Mouse (Mus musculus) heart, embryonic 12.5 days (tissue): ENCODE results near the gene Efcab9. TPM values are rescaled to one million over a fixed set of nuclear protein-coding genes. Genes with fewer than 3 reads are reported as not detected.
"Not testable (repeated sequence)": the region's sequence is repeated elsewhere in the genome, so short reads cannot be mapped to it uniquely, and the experiment has no call there.

Experiments used
- ATAC-seq: fragments of 200-750 bp; cut with Nextera tagmentation; 2 replicates; pipeline ENCODE4 v1.8.0; 2017; ENCODE audit warnings: moderate TSS enrichment, moderate library complexity; ENCODE audit not compliant: insufficient number of reproducible peaks, low FRiP score
- H3K27ac ChIP-seq: fragments of 300-500 bp; sonication (generic); 2 replicates; pipeline ENCODE4 v1.5.1; 2016; ENCODE audit warnings: mild to moderate bottlenecking, moderate library complexity; ENCODE audit not compliant: poor library complexity, severe bottlenecking
- H3K27me3 ChIP-seq: fragments of 300-500 bp; sonication (generic); replicated peaks from 2 replicates; pipeline ENCODE4 v1.6.1; 2016; ENCODE audit warnings: mild to moderate bottlenecking, moderate library complexity
- H3K36me3 ChIP-seq: fragments of 300-500 bp; sonication (generic); 2 replicates; pipeline ENCODE4 v1.6.1; 2016; ENCODE audit warnings: mild to moderate bottlenecking, moderate library complexity
- H3K4me1 ChIP-seq: fragments of 300-500 bp; sonication (generic); replicated peaks from 2 replicates; pipeline ENCODE4 v1.6.1; 2016; ENCODE audit warnings: mild to moderate bottlenecking
- H3K4me2 ChIP-seq: fragments of 300-500 bp; sonication (generic); 2 replicates; pipeline ENCODE4 v1.6.1; 2016; ENCODE audit warnings: mild to moderate bottlenecking, moderate library complexity
- H3K4me3 ChIP-seq: fragments of 300-500 bp; sonication (generic); 2 replicates; pipeline ENCODE4 v1.5.1; 2016; ENCODE audit warnings: mild to moderate bottlenecking
- H3K9ac ChIP-seq: fragments of 300-500 bp; sonication (generic); 2 replicates; pipeline ENCODE4 v1.6.1; 2016; ENCODE audit warnings: mild to moderate bottlenecking, moderate library complexity
- H3K9me3 ChIP-seq: fragments of 300-500 bp; sonication (generic); replicated peaks from 2 replicates; pipeline ENCODE4 v1.6.1; 2016; ENCODE audit warnings: mild to moderate bottlenecking, moderate library complexity
- WGBS: fragments of 180-500 bp; shearing (Covaris S2); methylation state at CpG from one replicate; pipeline ENCODE4 v1.1.7; 2016; 5-methylcytosine and 5-hydroxymethylcytosine counted together
- polyA plus RNA-seq: library from polyadenylated mRNA; unstranded; fragments of >200 nt; fragmentation: Nextera tagmentation; extraction: Ambion mirVana; gene quantifications from 2 replicates; pipeline ENCODE4 v1.2.1, GENCODE M21; 2016

Gene Efcab9
- polyA plus RNA-seq, 1 experiment from 2014 or later: 0.36 TPM

DNA sequence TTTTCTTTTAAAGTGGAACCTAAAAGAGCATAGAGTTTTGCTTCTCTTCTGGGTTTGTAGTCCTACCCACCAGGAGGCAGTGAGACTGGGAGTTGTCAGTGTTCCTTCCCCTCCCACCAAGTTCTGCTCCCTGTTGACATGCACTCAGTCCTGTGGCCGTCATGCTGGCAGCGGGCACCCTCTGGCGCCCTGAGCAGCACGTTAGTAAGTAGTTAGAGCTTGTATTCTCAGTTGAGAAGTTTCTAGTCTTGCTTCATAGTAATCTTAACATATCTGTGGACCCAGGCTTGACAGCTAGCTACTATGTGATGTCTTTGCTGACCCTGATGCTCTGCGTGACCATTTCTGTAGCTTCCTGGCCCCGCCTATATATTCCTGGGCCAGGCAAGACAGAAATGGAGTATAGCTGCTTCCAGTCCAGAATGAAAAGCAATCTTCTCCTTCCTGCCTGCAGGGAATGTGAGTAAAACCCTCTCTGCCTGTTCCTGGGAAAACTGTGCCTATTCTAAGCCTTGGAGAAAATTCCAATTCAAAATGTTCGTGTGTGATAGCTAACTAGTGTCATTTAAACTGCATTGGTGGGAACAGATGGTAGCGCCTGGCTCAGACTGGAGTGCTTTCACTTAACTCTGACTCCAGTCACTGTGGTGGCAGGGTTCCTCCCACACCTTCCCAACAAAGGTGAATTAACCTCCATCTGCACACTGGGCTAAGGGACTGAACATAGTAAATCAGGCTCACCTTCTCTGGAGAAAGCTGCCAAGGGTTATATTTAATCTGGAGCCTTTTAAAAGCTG lies 14.8 kb downstream of the Efcab9 start:
- Histone ChIP-seq H3K27me3 (no peaks in the 10 kb centered on the region), H3K27ac (no peak overlapping the region), H3K4me2 (no peak overlapping the region), H3K36me3 (peaks cover 30% of the 10 kb centered on the region), H3K9ac (no peak overlapping the region), H3K9me3 (no peaks in the 10 kb centered on the region), H3K4me1 (no peaks in the 10 kb centered on the region), H3K4me3 (no peak overlapping the region)
- no peak for ATAC-seq
- WGBS: 79% methylated on average over 8 of the region's 8 CpGs

DNA sequence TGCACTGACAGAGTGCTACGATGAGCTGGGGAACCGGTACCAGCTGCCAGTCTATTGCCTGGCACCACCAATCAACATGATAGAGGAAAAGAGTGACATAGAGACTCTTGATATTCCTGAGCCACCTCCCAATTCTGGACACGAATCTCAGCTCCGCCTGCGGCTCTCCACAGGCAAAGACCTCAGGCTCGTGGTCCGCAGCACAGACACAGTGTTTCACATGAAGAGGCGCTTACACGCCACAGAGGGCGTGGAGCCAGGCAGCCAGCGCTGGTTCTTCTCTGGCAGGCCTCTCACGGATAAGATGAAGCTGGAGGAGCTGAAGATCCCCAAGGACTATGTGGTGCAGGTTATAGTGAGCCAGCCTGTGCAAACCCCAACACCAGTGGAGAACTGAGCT lies 15.8 kb downstream of the Efcab9 start:
- Histone ChIP-seq H3K27ac (no peak overlapping the region), H3K27me3 (no peaks in the 10 kb centered on the region), H3K4me1 (peaks cover 5% of the 10 kb centered on the region; the same call in 1 of the 2 replicates), H3K9me3 (no peaks in the 10 kb centered on the region), H3K4me3 (no peak overlapping the region), H3K36me3 (peaks cover 30% of the 10 kb centered on the region), H3K4me2 (no peak overlapping the region), H3K9ac (no peak overlapping the region)
- 87% methylated on average over 12 of the region's 12 CpGs for WGBS
- ATAC-seq: no peak

DNA sequence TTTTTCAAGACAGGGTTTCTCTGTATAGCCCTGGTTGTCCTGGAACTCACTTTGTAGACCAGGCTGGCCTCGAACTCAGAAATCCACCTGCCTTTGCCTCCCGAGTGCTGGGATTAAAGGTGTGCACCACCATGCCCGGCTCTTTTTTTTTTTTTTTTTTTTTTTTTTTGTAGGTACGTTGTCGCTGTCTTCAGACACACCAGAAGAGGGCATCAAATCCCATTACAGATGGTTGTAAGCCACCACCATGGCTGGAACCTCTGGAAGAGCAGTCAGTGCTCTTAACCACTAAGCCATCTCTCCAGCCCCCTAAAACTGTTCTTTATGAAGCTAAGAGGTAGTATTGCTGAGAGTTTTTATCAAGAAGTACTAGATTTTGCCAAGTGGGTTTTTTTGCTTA lies 17.0 kb downstream of the Efcab9 start:
- H3K9ac ChIP-seq, H3K27ac ChIP-seq, H3K4me3 ChIP-seq, H3K9me3 ChIP-seq, H3K4me2 ChIP-seq, H3K27me3 ChIP-seq, H3K4me1 ChIP-seq, ATAC-seq: not testable (repeated sequence)
- WGBS: 85% methylated on average over 5 of the region's 5 CpGs
- peaks cover 23% of the 10 kb centered on the region for H3K36me3 ChIP-seq

DNA sequence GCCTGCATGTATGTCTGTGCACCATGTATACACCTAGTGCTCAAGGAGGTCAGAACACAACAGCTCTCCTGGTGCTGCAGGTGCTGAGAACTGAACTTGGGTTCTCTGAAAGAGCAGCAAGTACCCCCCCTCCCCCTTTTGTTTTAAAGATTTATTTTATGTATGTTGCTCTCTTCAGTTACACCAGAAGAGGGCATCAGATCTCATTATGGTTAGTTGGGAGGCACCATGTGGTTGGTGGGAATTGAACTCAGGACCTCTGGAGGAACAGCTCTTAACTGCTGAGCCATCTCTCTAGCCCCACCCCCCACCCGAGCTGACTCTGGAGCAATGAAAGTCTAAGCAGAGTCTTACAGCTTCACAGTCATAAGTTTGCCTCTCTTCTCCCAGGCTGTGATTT lies 21.0 kb downstream of the Efcab9 start:
- Histone ChIP-seq H3K36me3 (peaks cover 3% of the 10 kb centered on the region), H3K27ac (no peak overlapping the region), H3K9ac (no peak overlapping the region), H3K9me3 (no peaks in the 10 kb centered on the region), H3K4me2 (no peak overlapping the region), H3K4me1 (peaks cover 5% of the 10 kb centered on the region; the same call in 1 of the 2 replicates), H3K4me3 (no peak overlapping the region), H3K27me3 (no peaks in the 10 kb centered on the region)
- WGBS: 67% methylated on average over 1 of the region's 1 CpGs
- no peak for ATAC-seq

DNA sequence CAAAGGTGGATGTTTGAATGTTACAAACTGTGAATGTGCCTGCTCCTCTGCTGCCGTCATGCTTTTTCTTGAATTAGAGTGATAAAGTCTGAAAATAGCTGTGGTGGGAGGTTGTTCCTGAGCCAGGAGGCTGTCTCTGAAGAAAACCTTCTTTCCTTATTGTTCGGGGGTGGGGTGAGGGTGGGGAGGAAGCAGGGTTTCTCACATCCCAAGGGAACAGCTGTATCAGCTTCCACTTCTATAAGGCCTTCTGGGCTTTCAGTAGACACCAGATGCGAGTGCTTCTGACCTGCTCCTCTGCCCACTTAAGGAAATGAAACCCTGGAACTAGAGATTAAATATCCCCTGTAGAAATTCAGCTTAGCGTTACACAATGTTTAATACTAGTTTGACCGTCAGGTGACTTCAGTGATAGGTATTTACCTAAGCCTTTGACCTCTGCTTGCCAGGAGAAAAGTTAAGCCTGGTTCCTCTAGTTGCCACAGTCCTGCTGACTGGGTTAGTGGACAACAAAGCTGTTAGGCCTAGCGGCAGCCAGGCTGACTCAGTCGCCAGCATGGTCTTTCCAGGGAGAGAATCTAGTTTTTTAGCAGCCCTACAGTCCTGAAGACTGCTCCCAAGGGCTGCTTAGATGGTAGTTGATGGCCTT lies 26.7 kb downstream of the Efcab9 start:
- Histone ChIP-seq H3K4me3 (no peak overlapping the region), H3K9ac (0 out of 2 replicates have a peak overlapping the region, but pooled peaks have one; percentile 11), H3K4me1 (peaks cover 6% of the 10 kb centered on the region; the same call in 1 of the 2 replicates), H3K27me3 (no peaks in the 10 kb centered on the region), H3K36me3 (peaks cover 8% of the 10 kb centered on the region; the same call in 1 of the 2 replicates), H3K4me2 (no peak overlapping the region), H3K27ac (no peak overlapping the region), H3K9me3 (no peaks in the 10 kb centered on the region)
- WGBS: 63% methylated on average over 7 of the region's 7 CpGs
- no peak for ATAC-seq

DNA sequence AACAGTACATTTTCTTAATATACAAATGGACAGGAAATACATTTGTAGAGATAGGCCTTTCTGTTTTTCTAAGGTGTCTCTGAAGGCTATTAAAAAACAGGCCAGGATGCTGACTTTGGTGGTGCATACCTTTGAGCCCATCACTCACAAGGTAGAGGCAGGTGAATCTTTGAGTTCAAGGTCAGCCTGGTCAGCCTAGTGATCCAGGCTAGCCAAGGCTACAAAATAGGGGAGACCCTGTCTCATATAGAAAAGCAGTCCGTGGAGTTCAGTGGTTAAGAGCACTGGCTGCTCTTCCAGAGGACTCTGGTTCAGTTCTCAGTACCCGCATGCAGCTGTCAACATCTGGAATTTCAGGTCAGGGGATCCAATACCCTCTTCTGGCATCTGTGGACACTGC lies 28.2 kb downstream of the Efcab9 start:
- H3K4me3 ChIP-seq: no peak overlapping the region

DNA sequence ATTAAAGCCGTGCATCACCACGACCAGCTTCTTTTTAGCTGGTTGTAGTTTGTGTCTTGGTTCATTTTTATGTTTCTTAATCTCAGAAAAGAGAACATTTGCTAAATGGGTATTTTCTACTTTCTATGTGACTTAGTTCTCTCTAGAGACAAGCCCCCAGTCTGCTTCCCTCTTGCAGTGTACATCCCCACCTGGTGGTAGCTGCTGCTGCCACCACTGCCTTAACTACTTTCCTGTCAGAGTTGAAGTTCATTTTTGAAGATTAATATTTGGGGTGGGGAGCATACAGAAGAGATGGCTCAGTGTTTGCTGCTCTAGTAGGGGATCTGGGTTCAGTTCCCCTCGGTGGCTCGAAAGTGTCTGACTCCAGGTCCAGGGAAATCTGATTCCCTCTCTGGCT lies 31.9 kb downstream of the Efcab9 start:
- ATAC-seq: no peak
- 93% methylated on average over 4 of the region's 4 CpGs for WGBS
- no peak overlapping the region for H3K4me3 ChIP-seq
- H3K4me2 ChIP-seq: no peak overlapping the region
- H3K36me3 ChIP-seq: peaks cover 18% of the 10 kb centered on the region
- 0 out of 2 replicates have a peak, but pooled peaks cover under 1% of the 10 kb centered on the region for H3K4me1 ChIP-seq
- no peak overlapping the region for H3K27ac ChIP-seq
- no peak overlapping the region for H3K9ac ChIP-seq
- no peaks in the 10 kb centered on the region for H3K9me3 ChIP-seq
- H3K27me3 ChIP-seq: no peaks in the 10 kb centered on the region

More for the DNA sequence above, 28.2 kb downstream of the Efcab9 start:
- Histone ChIP-seq H3K36me3 (peaks cover 18% of the 10 kb centered on the region), H3K9me3 (no peaks in the 10 kb centered on the region), H3K27ac (no peak overlapping the region), H3K4me2 (no peak overlapping the region), H3K27me3 (no peaks in the 10 kb centered on the region), H3K4me1 (peaks cover 6% of the 10 kb centered on the region; the same call in 1 of the 2 replicates), H3K9ac (no peak overlapping the region)
- no peak for ATAC-seq
- WGBS: 93% methylated on average over 2 of the region's 2 CpGs

DNA sequence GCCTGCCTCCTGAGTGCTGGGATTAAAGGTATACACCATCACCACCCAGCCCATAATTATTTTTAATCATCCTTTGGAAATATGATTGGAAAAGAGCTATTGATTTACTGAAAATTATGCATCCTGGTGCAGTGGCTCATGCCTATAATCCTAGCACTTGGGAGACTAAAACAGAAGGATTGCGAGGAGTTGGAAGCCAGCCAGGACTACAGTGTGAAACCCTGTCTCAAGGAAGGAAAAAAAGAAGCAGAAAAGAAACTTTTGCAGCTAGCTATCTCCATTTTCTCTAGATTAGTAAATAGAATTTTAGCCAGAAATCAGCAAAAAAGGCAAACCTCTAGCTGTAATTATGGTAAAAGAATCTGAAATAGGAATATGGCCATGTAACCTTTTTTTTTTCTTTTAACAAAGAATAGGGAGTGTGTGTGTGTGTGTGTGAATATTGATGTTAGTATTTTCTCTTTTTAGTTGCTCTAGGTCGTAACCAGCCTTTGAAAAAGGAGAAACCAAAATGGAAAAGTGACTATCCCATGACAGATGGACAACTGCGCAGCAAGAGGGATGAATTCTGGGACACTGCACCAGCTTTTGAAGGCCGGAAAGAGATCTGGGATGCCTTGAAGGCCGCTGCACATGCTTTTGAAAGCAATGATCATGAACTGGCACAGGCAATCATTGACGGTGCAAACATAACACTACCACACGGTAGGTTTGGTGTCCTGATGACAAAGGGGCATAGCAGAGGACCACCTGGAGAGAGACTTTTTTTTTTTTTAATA lies 32.9 kb downstream of the Efcab9 start:
- no peaks in the 10 kb centered on the region for H3K9me3 ChIP-seq
- no peak for ATAC-seq

DNA sequence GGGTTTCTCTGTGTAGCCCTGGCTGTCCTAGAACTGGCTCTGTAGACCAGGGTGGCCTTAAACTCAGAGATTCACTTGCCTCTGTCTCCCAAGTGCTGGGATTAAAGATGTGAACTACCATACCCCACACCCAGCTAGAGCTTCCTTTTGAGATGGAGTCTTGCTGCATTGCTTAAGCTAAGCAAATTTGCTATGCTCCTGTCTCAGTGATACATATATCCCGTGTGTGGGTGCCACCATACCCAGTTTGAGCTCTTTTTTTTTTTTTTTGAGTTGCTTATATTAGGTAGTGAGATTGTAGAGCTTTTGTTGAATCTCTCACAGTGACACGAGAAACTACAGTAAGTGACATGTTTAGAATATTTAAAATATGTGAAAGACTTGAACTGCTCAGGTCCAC lies 36.6 kb downstream of the Efcab9 start:
- no peak overlapping the region for H3K27ac ChIP-seq
- 82% methylated on average over 2 of the region's 2 CpGs for WGBS
- H3K4me3 ChIP-seq: no peak overlapping the region
- H3K4me1 ChIP-seq: peaks cover 4% of the 10 kb centered on the region; the same call in 1 of the 2 replicates
- H3K9ac ChIP-seq: no peak overlapping the region
- H3K36me3 ChIP-seq: peaks cover 10% of the 10 kb centered on the region
- no peak for ATAC-seq
- H3K4me2 ChIP-seq: no peak overlapping the region
- no peaks in the 10 kb centered on the region for H3K9me3 ChIP-seq
- no peaks in the 10 kb centered on the region for H3K27me3 ChIP-seq

More for the DNA sequence above, 32.9 kb downstream of the Efcab9 start:
- H3K4me2 ChIP-seq: no peak overlapping the region
- H3K4me3 ChIP-seq: no peak overlapping the region
- 81% methylated on average over 7 of the region's 7 CpGs for WGBS
- H3K9ac ChIP-seq: no peak overlapping the region
- no peaks in the 10 kb centered on the region for H3K27me3 ChIP-seq
- peaks cover 16% of the 10 kb centered on the region for H3K36me3 ChIP-seq
- no peak overlapping the region for H3K27ac ChIP-seq
- H3K4me1 ChIP-seq: no peaks in the 10 kb centered on the region

DNA sequence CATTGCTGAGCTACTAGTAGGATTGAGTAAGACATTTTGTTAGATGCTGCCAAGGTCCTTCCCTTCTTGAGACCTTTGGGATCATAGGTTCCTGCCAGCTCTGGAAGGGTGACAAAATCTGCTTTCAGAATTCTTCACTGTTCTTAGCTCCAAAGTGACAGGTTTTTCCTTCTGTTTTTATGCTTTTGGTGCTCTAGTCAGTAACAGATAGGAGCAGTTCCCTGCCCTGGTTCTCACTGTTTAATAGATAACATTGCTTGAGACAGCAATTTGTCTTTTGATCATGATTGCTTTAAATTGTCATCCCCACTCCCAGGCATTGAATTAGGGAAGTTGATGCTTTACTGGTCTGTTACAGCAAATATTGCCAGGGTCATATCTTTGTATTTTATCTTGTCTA lies 38.6 kb downstream of the Efcab9 start:
- no peak overlapping the region for H3K27ac ChIP-seq
- no peak for ATAC-seq
- H3K36me3 ChIP-seq: no peaks in the 10 kb centered on the region
- no peaks in the 10 kb centered on the region for H3K27me3 ChIP-seq
- peaks cover 20% of the 10 kb centered on the region for H3K4me1 ChIP-seq
- no peak overlapping the region for H3K4me3 ChIP-seq
- no peaks in the 10 kb centered on the region for H3K9me3 ChIP-seq
- H3K9ac ChIP-seq: no peak overlapping the region
- no peak overlapping the region for H3K4me2 ChIP-seq

DNA sequence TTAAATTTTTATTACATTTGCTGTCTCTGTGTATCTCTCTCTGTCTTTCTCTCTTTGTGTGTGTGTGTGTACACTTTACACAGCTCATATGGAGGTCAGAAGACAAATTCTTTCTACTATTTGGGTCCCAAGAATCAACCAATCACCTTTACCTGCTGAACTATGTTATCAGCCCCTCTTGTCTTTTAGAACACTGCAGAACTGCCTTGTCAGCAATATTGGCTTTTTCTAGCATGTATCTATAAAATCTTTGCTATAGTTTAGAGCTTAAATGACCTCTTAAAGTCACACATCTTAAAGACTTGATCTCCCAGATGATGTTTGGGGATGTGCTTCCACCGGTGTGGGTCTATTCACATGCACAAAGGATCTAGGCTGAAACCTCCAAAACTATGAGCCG lies 40.8 kb downstream of the Efcab9 start:
- no peak for ATAC-seq
- no peaks in the 10 kb centered on the region for H3K27me3 ChIP-seq
- no peak overlapping the region for H3K4me3 ChIP-seq
- WGBS: 96% methylated on average over 2 of the region's 2 CpGs
- H3K4me2 ChIP-seq: no peak overlapping the region
- H3K4me1 ChIP-seq: peaks cover 29% of the 10 kb centered on the region
- peaks cover 4% of the 10 kb centered on the region; the same call in 1 of the 2 replicates for H3K36me3 ChIP-seq
- no peak overlapping the region for H3K9ac ChIP-seq
- no peak overlapping the region for H3K27ac ChIP-seq
- no peaks in the 10 kb centered on the region for H3K9me3 ChIP-seq
